Mouse (Mus musculus) kidney, adult 11 months (tissue): ENCODE measurements at regions not wholly inside any gene's neighbourhood (a gene's known extent, or its start where the extent isn't known, plus 50 kb on each side); places are given as distances from the start of the nearest gene placed in this dataset.

Experiments used
- DNase-seq: peaks from one replicate; pipeline ENCODE4 v3.0.0; 2022

- no peak for DNase-seq
Measured at GRCm38 (mm10) chr2:146565693-146566092, 53.5 kb upstream of the Ralgapa2 start.

GRCm38 (mm10) chr2:146568171-146568842 lies 56.2 kb upstream of the Ralgapa2 start:
- no peak for DNase-seq

- no peak for DNase-seq
Measured at GRCm38 (mm10) chr2:146571036-146571435, 58.9 kb upstream of the Ralgapa2 start.

GRCm38 (mm10) chr2:146571857-146572256 lies 59.7 kb upstream of the Ralgapa2 start:
- DNase-seq: no peak

GRCm38 (mm10) chr2:146575610-146576297 lies 63.6 kb upstream of the Ralgapa2 start:
- DNase-seq: no peak

- DNase-seq: peak; percentile 80
Measured at GRCm38 (mm10) chr2:146576298-146576905, 64.3 kb upstream of the Ralgapa2 start.

- DNase-seq: peak; percentile 18
Measured at GRCm38 (mm10) chr2:146577096-146577495, 65.0 kb upstream of the Ralgapa2 start.

- DNase-seq: no peak
Measured at GRCm38 (mm10) chr2:146581220-146581619, 69.1 kb upstream of the Ralgapa2 start.

- DNase-seq: no peak
Measured at GRCm38 (mm10) chr2:146583807-146584388, 71.8 kb upstream of the Ralgapa2 start.

- no peak for DNase-seq
Measured at GRCm38 (mm10) chr2:146586381-146586780, 74.2 kb upstream of the Ralgapa2 start.

- no peak for DNase-seq
Measured at GRCm38 (mm10) chr2:146586981-146587380, 74.8 kb upstream of the Ralgapa2 start.

GRCm38 (mm10) chr2:146589860-146590259 lies 77.7 kb upstream of the Ralgapa2 start:
- no peak for DNase-seq

GRCm38 (mm10) chr2:146593291-146593690 lies 81.1 kb upstream of the Ralgapa2 start:
- DNase-seq: no peak

GRCm38 (mm10) chr2:146594212-146594611 lies 82.1 kb upstream of the Ralgapa2 start:
- DNase-seq: no peak

GRCm38 (mm10) chr2:146595673-146596072 lies 83.5 kb upstream of the Ralgapa2 start:
- no peak for DNase-seq

GRCm38 (mm10) chr2:146606170-146606569 lies 94.0 kb upstream of the Ralgapa2 start:
- DNase-seq: no peak

- no peak for DNase-seq
Measured at GRCm38 (mm10) chr2:146610896-146611295, 98.8 kb upstream of the Ralgapa2 start.

- DNase-seq: peak; percentile 33
Measured at GRCm38 (mm10) chr2:146611886-146612521, 99.9 kb upstream of the Ralgapa2 start.

GRCm38 (mm10) chr2:146612522-146613288 lies 100.6 kb upstream of the Ralgapa2 start:
- peak; percentile 5 for DNase-seq

GRCm38 (mm10) chr2:146621167-146621566 lies 109.0 kb upstream of the Ralgapa2 start:
- no peak for DNase-seq

- no peak for DNase-seq
Measured at GRCm38 (mm10) chr2:146623052-146623451, 110.9 kb upstream of the Ralgapa2 start.

- DNase-seq: no peak
Measured at GRCm38 (mm10) chr2:146624207-146624606, 112.1 kb upstream of the Ralgapa2 start.
